Mouse (Mus musculus) urinary bladder, adult 2 months (tissue): ENCODE results near the gene Lmntd1. TPM values are rescaled to one million over a fixed set of nuclear protein-coding genes. Genes with fewer than 3 reads are reported as not detected.

ENCODE experiments used
- DNase-seq: peaks from one replicate; pipeline ENCODE4 v3.0.0; 2022; ENCODE audit warnings: low spot score
- polyA plus RNA-seq: library from polyadenylated mRNA; depleted of rRNA; stranded (reverse); fragments of >200 nt; gene quantifications from 2 replicates; pipeline ENCODE4 v1.2.3, GENCODE M21; 2012

Lmntd1 gene
- polyA plus RNA-seq, 1 experiment, result 0.11 TPM

DNA sequence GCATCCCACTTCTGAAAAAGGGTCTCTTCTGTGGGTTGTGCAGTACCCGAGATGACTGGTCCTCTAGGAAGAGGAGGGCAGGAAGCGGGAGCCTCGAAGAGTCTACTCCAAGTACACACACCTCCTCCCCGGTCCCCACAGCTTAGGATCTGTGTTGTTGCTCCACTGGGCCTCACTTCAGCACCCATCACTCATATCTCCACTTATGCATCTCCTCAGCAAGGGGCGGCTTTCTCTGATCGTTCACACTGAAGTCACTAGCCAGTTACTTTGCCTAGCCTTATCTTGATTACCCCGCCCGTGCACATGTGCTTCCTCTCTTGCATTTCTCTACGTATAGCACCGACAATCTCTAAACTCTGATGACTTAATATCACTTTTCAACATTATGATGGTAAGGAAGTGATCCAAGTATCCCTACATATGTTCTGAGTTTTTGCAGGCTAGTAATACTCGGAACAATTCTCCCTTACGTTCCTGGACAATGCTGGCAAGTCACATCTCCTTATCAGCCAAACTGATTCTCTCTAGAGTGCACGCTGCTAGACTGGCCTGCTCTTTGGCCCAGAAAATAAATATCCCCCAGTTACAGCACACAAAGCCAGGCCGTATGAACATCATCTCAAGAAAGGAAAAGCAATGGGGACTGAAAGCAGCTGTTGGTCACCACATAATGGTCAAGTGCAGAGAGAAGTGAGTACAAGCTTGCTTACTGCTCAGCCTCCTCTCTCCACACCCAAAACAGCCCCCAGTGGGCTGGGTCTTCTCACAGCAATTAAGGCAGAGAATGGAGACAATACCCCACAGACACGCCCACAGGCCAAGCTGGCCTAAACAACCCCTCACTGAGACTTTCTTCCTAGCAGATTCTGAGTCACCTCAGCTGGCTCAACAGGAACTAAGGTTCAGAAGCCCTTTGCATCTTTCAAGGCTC is 56.8 kb downstream of the Lmntd1 start:
- no peak for DNase-seq

DNA sequence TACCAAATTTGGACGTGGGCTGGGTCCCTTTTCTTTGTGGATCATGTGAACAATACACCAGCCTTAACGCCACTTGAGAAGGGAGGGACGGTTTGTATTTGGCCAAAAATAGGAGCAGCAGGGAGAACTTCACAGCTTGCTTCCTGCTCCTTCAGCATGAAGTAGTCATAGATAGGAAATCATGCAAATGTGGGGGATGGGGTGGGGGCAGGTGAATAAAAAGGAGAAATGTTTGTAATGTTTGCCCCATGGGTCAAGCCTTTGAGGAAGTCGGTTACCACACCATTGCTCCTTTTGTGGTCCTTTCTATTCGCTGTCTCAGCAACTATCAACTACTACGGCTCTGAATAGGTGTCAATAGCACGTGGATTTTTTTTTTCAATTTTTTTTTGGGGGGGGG is 60.9 kb downstream of the Lmntd1 start:
- no peak for DNase-seq

GRCm38 (mm10) chr6:145552817-145553216 is 61.3 kb downstream of the Lmntd1 start:
- no peak for DNase-seq

GRCm38 (mm10) chr6:145550993-145551392 is 63.1 kb downstream of the Lmntd1 start:
- no peak for DNase-seq

- DNase-seq, result no peak
These were observed 68.0 kb downstream of the Lmntd1 start for GRCm38 (mm10) chr6:145545927-145546641.

DNA sequence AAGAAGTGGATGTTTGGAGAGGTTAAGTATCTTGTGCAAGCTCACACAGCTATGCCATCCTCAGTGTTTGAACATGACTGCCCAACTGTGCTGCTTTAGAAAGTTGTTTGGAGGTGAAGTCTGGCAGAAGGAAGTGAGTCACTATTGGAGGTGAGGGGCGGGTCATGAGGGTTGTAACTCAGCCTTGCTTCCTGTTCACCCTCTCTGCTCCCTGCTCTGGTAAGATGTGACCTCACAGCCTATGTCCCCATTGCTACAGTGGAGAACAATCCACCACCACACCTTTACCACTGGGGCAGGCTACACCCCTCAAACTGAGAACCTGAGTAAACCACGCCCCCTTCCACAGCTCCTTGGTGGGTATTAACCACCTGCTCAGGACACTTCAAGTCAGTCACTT is 69.3 kb downstream of the Lmntd1 start:
- DNase-seq, result no peak

DNA sequence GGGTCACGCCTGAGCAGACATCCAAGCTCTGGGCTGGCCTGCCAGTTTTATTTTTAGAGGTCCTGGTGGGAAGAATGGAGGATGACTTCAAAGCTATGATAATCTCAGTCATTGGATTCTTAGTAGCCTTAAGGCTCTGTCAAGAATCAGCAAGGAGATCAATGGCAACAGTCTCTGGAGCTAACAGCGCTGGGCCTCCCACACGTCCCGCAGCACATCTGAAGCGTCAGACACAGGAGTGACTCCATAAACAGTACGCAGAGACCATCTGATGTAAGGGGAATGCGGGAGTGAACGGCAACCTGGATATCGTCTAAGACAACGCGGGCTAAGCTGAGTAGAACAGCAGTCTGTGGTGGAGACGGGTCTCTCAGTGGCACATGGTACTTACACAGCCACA is 69.8 kb downstream of the Lmntd1 start:
- DNase-seq, result no peak

DNA sequence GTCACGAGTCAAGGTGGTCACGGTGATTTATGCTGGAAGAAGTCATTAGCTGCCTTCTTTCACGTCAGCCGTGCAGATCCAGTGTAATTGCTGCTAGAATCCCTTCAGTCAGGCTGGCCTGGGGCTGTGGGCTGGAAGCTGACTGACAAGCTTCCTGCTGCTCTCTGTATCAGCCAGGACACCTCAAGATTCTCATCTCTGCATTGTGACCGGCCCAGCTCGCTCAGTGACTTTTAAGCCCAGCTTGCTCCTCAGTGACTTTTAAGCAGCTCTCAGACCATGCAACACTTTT is 74.6 kb downstream of the Lmntd1 start:
- DNase-seq, result no peak

GRCm38 (mm10) chr6:145538787-145539567 is 75.1 kb downstream of the Lmntd1 start:
- DNase-seq, result no peak

DNA sequence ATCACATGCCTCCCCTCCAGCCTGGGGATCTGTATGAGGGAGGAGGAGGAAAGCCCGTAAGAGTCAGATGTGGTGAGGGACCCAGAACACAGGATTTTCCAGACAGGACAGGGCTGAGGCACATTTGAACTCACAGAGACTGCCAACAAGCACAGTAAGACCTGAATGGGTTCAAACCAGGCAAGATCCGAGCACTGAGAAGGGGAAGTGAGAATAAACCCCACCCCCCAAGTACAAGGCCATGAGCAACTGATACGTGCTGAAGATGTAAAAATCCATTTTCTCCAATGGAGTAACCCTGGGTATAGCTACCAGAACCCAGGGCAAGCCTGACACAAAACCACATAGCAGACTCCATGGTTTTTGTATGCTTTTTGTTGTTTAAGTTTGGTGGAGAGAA is 83.7 kb downstream of the Lmntd1 start:
- DNase-seq, result no peak

DNA sequence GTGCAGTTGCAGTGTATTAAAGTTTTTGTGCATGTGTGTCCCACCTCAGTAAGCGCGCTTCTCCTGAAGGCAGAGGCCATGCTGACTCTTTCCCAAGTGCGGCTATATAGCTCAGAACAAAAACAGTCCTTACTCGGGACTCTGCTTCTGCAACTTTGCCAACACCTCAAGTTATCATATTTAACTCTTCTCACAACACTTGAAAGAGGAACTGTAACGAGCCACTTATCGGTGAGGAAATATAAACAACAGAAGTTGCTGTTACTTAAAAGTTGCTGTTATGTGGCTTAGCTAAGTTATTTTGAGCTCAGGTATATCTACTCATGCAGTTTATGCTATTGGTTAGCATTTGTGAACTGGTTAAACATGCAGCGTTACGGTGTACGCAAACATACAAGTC is 90.8 kb downstream of the Lmntd1 start:
- DNase-seq, result no peak

GRCm38 (mm10) chr6:145522617-145523016 is 91.5 kb downstream of the Lmntd1 start:
- no peak for DNase-seq

GRCm38 (mm10) chr6:145517002-145517401 is 97.1 kb downstream of the Lmntd1 start:
- DNase-seq, result no peak

GRCm38 (mm10) chr6:145515859-145516581 is 98.1 kb downstream of the Lmntd1 start:
- DNase-seq, result no peak

DNA sequence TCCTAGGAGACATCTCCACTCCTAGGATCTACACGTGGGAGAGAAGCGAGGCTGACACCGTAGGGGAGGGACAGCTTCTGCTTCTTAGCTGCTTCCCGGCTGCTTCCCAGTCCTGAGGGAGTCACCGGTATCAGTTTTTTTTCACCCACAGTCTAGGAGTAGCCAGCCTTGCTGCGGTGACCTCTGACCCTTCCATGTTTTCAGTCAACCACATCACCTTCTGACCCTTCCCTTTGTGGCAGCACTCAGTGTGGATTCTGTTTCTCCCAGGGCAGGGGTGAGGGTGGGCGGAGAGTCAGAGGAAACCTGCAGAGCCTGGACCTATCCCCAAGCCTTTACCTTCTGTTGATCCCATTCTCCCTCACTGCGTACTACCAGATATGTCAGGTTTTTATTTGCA is 102.9 kb downstream of the Lmntd1 start:
- no peak for DNase-seq

DNA sequence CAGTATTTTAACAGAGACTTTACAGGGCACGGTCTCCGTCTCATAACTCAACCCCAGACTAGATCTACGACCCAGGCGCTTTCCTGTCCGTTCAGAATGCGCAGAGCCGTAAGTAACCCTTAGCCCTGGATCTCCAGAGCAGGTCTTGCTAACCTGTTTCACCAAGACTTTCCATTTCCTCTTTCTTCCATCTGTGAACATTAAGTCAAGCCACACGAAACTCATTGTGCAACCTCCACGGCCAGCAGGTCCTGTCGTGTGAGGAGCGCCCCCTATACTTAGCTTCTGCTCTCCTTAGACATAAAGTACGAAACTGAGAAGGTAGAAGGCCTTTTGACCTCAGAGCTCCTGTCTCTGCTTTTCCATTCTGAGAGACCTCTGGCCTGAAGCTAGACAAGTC is 105.3 kb downstream of the Lmntd1 start:
- DNase-seq, result no peak

GRCm38 (mm10) chr6:145501751-145502150 is 112.4 kb downstream of the Lmntd1 start:
- DNase-seq, result no peak

GRCm38 (mm10) chr6:145499574-145500546 is 114.3 kb downstream of the Lmntd1 start:
- no peak for DNase-seq

DNA sequence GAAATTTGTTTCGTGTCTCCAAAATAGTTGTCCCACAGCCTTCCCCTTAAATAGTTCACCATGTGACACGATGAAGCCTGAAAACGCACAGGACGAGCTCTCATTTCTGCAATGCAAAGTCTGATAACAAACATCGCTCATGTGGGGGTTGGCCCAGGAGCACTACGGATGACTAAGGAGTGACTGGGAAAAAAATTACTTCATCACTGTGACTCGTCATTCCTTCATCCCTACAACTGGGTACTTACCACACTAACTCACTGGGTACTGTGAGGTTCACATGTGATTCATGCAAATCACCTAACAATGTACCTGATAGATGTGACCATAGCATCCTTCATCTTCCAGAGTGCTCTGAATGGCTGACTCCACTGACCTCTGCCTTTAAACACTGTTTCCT is 118.4 kb downstream of the Lmntd1 start:
- DNase-seq, result no peak

GRCm38 (mm10) chr6:145488251-145488650 is 125.9 kb downstream of the Lmntd1 start:
- no peak for DNase-seq
